Mouse (Mus musculus) kidney, postnatal 10 days (tissue): ENCODE results near the gene Ces2f.
"Not testable (repeated sequence)": the region's sequence is repeated elsewhere in the genome, so short reads cannot be mapped to it uniquely, and the experiment has no call there.

ENCODE experiments used
- DNase-seq: peaks from one replicate; pipeline ENCODE4 v3.0.0; 2021; ENCODE audit warnings: mixed read lengths

Gene Ces2f

DNA sequence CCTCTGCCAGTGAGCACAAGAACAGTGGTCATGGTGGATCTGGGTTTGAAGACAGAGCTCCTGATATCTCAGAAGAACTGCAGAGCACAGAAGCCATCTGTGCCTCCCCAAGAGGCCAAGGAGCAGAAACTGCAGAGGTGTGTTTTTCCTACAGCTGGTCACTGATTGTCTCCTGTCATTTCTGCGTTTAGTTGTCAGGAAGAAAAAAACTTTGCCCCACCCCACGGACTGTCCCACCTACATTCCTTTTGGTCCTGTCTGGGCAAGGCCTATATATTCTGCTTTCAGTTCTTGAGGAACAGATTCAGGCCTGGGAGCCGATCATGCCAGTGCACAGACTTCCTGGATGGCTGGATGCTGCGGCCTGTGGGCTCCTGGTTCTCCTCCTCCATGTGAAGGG is at the start of gene Ces2f:
TSS of gene Ces2f (plus strand) at position 301 of the 400 bp plus-strand sequence.
- no peak for DNase-seq

DNA sequence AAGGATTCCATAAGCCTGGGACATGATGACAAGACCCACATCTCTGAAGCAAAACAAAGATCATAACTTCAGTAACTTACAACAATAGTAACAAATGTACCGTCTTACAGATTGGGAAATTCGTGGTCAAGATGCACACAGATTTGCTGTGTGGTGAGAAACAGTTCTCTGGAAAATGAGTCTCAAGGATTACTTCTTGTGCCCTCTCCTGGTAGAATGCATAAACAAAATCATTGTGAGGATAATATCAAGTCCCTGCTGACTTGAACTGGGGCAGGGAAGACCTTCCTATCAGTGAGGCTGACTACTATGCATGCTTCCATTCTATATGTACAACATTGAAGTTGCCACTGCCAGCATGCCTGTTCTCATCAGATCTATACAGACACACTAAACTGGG is 45.4 kb upstream of the Ces2f start:
- DNase-seq: no peak

GRCm38 (mm10) chr8:104907111-104907510 is 40.0 kb upstream of the Ces2f start:
- no peak for DNase-seq

DNA sequence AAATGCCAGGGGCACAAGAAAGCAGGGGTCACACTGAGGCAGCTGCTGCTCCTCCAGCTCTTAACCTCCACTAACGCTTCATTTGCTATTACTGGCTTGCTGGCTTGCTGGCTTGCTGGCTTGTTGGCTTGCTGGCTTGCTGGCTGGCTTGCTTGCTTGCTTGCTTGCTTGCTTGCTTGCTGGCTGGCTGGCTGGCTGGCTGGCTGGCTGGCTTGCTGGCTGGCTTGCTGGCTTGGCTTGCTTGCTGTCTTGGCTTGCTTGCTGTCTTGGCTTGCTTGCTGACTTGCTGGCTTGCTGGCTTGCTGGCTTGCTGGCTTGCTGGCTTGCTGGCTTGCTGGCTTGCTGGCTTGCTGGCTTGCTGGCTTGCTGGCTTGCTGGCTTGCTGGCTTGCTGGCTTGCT is 38.1 kb upstream of the Ces2f start:
- not testable (repeated sequence) for DNase-seq

- not testable (repeated sequence) for DNase-seq
Measured at GRCm38 (mm10) chr8:104909651-104910050, 37.5 kb upstream of the Ces2f start.

DNA sequence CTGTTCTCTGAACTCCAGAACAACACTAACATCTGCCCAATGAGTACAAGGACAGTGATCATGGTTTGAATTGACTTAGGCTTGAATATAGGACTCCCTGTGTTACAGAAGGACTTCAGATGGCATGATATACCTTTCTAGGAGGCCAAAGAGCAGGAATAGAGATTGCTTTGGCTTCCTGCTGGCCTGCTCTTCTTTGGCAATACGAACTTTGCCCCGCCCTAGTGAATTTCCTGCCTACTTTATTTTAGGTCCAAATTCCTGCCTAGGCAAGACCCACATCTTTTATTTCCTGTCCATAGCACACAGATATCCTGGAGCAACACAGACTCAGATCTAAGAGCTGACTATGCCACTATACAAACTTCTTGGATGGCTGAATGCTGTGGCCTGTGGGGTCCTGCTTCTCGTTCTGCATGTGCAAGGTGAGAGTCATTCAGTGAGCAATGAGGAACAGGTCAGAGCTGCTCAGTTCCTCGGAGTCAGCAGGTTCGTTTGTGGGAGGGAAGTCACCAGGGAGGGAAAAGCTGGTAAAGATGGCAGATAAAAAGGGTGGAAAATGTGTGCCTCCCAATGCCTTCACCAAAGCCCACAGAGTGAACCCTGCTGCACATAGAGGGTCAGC is 21.1 kb upstream of the Ces2f start, which contains the start of gene Ces2e:
TSS of gene Ces2e (plus strand) at position 289 of the 625 bp plus-strand sequence.
- peak; percentile 33 for DNase-seq

DNA sequence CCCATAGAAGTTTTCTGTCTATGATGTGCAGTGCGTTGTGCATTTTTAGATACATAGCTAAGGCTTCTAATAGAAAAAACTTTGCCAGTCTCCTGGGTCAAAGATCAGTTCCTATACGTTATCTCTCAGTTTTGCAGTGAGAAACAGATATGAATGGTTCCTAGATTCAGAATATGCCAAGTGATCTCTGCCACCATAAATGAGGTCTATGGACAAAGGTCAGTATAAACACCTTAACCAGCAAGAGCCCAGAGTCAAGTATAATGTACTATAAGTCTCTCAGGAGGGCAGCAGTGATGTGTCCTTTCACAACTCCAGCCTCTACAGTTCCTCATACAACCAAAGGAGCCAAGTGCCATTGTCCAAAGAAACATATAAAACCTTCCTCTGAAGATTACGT is 19.9 kb upstream of the Ces2f start:
- DNase-seq: no peak

GRCm38 (mm10) chr8:104944665-104945064 is 2.5 kb upstream of the Ces2f start:
- no peak for DNase-seq

DNA sequence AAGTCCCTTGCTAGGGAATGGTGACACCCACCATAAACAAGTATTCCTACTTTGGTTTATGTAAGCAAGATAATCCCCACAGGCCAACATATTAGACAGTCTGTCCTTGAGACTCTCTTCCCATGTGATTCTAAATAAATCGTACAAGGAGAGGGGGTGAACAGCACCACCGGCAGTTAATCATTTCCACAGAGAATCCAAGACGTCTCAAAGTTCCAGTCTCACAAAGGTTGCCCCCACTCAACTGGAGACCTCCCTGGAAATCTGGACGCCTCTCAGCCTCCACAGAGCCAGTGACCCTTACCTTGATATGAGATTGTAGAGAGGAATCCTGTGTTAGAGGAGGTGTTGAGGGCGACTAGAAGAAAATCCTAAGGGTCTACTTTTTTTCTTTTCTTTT is 1.9 kb downstream of the Ces2f start:
- DNase-seq: peak; percentile 11

GRCm38 (mm10) chr8:104961537-104961961 is 14.4 kb downstream of the Ces2f start, which contains the start of gene Ces2g:
TSS of gene Ces2g (plus strand) at chr8:104961718.
- DNase-seq: peak; percentile 17

DNA sequence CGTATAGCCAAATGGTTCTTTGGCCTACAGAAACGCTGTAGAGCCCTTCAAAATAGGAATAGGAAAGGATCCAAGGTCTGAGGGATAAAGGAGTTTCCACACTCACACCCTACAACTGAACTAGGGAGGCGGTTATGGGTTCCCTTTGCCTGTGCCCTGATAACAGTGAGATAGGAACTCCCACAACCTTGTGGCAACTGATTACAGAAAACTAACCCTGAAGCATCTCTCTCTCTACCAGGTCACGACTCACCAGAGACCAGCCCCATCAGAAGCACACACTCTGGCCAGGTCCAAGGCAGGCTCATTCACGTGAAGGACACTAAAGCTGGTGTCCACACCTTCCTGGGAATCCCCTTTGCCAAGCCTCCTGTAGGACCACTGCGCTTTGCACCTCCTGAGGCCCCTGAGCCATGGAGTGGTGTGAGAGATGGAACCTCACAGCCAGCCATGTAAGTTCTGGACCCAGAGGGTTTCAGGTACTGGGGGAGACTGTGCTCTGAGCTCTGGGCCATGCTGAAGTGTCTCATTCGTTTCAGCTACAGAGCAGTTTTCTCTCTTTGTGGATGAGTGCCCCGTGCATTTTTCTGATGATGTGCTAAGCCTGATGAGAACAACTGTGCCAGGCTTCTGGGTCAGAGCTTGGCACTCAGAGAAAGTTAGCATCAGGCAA is 15.2 kb downstream of the Ces2f start:
- DNase-seq: no peak

GRCm38 (mm10) chr8:104963375-104963894 is 16.3 kb downstream of the Ces2f start:
- no peak for DNase-seq

DNA sequence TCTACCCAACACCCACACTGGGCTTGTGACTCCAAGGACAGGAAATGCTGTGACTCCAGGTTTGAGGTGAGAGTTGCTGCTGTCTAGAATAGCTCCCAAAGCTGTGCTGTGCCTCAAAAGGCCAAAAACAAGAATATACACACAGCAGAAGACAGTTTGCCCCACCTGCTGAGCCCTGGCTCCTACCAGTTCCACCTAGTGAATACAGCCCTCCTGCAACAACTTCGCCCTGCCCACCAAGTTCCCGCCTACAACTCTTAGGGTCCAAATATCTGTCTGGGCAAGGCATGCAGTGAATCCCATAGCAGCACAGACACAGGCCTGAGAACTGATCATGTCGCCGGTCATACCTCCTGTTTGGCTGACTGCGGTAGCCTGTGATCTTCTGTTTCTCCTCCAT is 37.0 kb downstream of the Ces2f start:
- DNase-seq: no peak

DNA sequence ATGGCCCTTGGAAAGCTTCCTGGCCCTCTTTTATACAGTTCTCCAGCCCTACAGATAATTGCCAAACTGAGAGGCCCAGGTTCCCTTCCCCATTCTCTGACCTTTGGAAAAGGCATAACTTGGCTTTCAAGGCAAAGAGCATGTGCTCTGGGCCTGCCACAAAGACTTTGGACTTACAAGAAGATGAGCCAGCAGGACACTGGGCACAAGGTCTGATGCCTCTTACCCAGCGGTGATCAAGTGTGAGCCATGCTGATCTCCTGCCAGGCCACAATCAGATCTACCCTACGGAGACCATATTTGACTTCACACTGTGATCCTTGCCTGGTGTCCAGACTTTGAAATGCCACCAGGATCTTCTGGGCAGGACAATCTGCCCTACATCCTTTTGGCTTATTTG is 37.8 kb downstream of the Ces2f start:
- DNase-seq: peak; percentile 49

- DNase-seq: no peak
Measured at GRCm38 (mm10) chr8:104998191-104998590, 51.0 kb downstream of the Ces2f start.

DNA sequence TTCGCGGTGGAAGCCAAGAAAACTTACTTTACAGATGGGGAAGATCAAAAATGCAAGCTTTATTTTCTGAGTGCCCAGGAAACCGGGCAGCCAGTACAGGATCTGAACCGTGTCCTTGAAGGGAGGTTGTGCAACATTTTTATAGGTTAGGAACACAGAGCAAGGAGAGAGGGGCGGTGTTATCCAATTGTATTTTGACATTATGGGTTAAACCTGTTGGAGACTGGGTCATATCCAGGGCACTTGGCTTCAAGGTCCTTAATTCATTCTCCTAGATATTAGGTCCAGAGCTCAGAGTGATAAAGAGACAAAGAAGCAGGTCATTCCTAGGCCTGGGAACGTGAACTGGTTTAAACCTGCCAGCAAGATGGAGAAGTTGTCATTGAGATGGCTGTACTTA is 52.0 kb downstream of the Ces2f start:
- no peak for DNase-seq

DNA sequence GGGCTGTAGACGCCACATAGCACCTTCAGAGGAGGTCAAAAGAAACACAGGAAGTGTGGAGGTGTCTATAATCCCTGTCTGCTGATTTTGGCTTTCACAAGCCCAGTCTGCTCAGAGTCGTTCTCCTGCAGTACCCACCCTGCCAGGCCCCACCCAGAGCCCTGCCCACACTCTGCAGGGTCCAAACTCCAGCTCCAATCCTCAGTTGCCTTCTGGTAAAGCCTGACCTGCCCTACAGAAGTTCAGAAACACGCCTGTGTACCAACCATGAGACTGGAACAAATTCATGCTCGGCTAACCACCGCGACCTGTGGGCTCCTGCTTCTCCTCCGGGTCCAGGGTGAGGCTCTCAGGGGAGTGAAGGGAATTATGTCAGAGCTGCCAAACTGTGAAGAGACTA is 53.4 kb downstream of the Ces2f start, which contains the start of gene Ces2h:
TSS of gene Ces2h (plus strand) at position 268 of the 400 bp plus-strand sequence.
- DNase-seq: peak; percentile 64
